Mouse (Mus musculus) kidney, adult 2 months (tissue): Measurements from ENCODE around the gene Slc39a11. TPM values are rescaled to one million over a fixed set of nuclear protein-coding genes. Genes with fewer than 3 reads are reported as not detected.

Experiments
- DNase-seq: peaks from one replicate; pipeline ENCODE4 v3.0.0; 2021
- H3K27ac ChIP-seq: fragments of 200-500 bp; 2 replicates; pipeline ENCODE4 v1.5.1; 2012; ENCODE audit warnings: low read depth, low read length, control low read depth, inconsistent platforms; ENCODE audit not compliant: insufficient read depth
- H3K27me3 ChIP-seq: fragments of 200-500 bp; replicated peaks from 2 replicates; pipeline ENCODE4 v1.6.1; 2012; ENCODE audit warnings: mild to moderate bottlenecking, moderate library complexity, low read length, inconsistent platforms; ENCODE audit not compliant: control insufficient read depth, insufficient read depth
- H3K36me3 ChIP-seq: fragments of 200-500 bp; 2 replicates; pipeline ENCODE4 v1.6.1; 2012; ENCODE audit warnings: mild to moderate bottlenecking, moderate library complexity, low read length, inconsistent platforms; ENCODE audit not compliant: control insufficient read depth, insufficient read depth
- H3K4me1 ChIP-seq: fragments of 200-500 bp; 2 replicates; pipeline ENCODE4 v1.6.1; 2011; ENCODE audit warnings: low read length; ENCODE audit not compliant: control insufficient read depth, insufficient read depth
- H3K4me3 ChIP-seq: fragments of 200-500 bp; 2 replicates; pipeline ENCODE4 v1.5.1; 2011; ENCODE audit warnings: mild to moderate bottlenecking, low read depth, low read length, control low read depth; ENCODE audit not compliant: insufficient read depth
- CTCF ChIP-seq: fragments of 200-500 bp; conservative IDR thresholded peaks from 2 replicates; pipeline ENCODE4 v1.5.1; 2011; ENCODE audit warnings: low read depth, mild to moderate bottlenecking, control low read depth, low read length, moderate library complexity, mixed read lengths; ENCODE audit not compliant: insufficient read depth, insufficient read length
- POLR2A ChIP-seq: fragments of 200-500 bp; IDR thresholded peaks from one replicate; pipeline ENCODE4 v1.6.1; 2011; ENCODE audit warnings: low read depth, low read length, control low read depth
- WGBS: fragments of 180-500 bp; shearing (Covaris S2); methylation state at CpG from one replicate; pipeline ENCODE4 v1.1.7; 2018; 5-methylcytosine and 5-hydroxymethylcytosine counted together
- polyA plus RNA-seq: library from polyadenylated mRNA; depleted of rRNA; stranded (reverse); fragments of >200 nt; gene quantifications from 2 replicates; pipeline ENCODE4 v1.2.3, GENCODE M21; 2012

Slc39a11 gene
- polyA plus RNA-seq, 1 experiment: 24.5 TPM

DNA sequence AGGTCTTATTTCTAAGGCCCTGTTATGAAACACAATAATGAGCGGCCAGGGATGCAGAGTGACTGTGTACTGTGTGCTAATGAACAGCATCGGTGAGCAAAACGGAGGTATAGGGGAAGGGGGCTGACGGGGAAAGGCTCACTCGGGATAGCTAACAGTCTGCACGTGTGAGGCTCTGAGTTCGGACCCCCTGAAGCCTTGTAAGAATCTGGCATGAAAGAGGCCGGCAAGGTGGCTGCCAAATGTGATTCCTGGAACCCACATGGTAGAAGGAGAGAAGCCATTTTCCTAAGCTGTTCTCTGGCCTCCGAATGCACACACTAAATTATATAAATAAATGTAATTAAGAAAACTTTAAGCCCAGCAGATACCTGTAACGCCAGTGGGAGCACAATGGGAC is 276.0 kb downstream of the Slc39a11 start:
- TF ChIP-seq CTCF (no peak), POLR2A (no peak)
- Histone ChIP-seq H3K4me1 (no peaks in the 10 kb centered on the region), H3K36me3 (no peaks in the 10 kb centered on the region), H3K4me3 (no peak overlapping the region), H3K27me3 (no peaks in the 10 kb centered on the region), H3K27ac (no peak overlapping the region)
- DNase-seq: no peak
- 96% methylated on average over 10 of the region's 10 CpGs for WGBS

DNA sequence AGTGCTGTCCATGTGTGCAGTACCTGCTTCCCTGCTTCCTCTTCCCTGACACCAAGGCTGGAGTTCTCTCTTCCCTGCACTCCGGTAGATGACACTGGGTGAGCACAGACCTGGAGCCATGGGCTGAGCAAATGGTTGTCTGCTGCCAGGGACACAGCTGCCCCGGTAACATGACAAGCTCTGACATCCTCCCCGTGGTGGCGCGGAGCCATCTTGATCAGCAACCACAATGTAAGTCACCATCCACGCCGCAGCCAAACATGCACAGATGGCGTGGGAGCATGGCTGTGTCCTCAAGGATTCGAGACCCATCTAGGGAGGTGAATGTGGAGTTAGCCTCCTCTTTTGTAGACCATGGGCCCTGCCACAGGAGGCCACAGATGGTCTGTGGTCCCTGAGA is 276.5 kb downstream of the Slc39a11 start:
- 97% methylated on average over 9 of the region's 9 CpGs for WGBS
- Histone ChIP-seq H3K4me3 (no peak overlapping the region), H3K27ac (no peak overlapping the region), H3K27me3 (no peaks in the 10 kb centered on the region), H3K4me1 (no peaks in the 10 kb centered on the region), H3K36me3 (no peaks in the 10 kb centered on the region)
- no peak for TF ChIP-seq POLR2A
- no peak for TF ChIP-seq CTCF
- no peak for DNase-seq

DNA sequence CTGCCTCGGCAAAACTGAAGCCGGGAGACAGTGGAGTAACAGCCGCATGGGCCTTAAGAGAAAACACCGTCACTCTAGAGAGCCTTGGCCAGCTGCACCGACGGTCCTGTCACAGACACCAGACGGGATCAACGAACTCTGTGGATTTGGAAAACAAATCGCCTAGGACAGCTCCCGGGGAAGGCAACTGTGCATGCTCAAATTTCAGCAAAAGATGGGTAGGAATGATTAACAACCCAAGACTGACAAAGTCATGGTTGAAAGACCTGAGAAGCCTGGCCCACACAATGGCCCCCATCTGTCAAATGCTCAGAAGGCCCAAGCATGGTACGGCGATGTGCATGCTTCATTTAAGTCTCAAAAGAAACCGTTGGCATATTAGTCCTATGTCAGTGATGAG is 281.8 kb downstream of the Slc39a11 start:
- Histone ChIP-seq H3K4me3 (no peak overlapping the region), H3K36me3 (no peaks in the 10 kb centered on the region), H3K27me3 (no peaks in the 10 kb centered on the region), H3K4me1 (no peaks in the 10 kb centered on the region), H3K27ac (no peak overlapping the region)
- no peak for TF ChIP-seq POLR2A
- TF ChIP-seq CTCF: no peak
- DNase-seq: peak; percentile 7
- 58% methylated on average over 13 of the region's 13 CpGs for WGBS

DNA sequence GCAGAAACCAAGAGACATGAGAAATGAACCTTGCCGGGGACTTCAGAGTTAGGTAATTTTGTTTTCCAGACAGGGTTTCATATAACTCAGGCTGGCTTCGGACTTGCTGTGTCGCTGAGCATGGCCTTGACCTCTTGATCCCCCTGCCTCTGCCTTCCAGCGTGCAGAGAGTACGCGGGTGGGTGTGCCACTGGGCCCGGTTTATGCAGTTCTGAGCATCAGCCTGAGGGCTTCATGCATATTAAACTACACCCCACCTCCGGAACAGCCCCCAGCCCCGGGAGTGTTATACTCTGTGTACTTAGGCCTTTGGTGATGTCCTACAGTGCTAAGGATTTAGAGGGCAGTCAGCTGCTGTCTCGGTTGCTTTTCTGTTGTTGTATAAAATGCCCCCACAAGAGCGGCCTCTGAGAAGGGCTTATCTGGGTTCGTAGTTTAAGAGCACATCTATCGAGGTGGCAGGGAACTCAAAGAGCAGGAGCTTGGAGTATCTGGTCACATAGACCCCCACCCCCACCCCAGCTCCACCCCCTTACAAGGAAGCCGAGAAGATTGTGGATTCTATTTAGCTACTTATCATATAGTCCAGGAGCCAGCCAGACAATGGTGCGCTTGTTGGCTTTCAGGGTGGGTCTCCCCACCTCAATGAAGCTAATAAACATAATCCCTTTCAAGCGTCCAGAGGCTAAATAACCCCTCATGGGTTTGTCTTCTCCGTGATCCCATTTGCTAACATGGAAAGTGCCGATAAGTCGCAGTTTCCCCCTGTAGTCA is 283.4 kb downstream of the Slc39a11 start:
- H3K4me1 ChIP-seq: no peaks in the 10 kb centered on the region
- no peak for DNase-seq
- H3K36me3 ChIP-seq: no peaks in the 10 kb centered on the region
- no peak overlapping the region for H3K27ac ChIP-seq
- no peak overlapping the region for H3K4me3 ChIP-seq
- no peaks in the 10 kb centered on the region for H3K27me3 ChIP-seq
- TF ChIP-seq POLR2A: no peak
- no peak for TF ChIP-seq CTCF
- 74% methylated on average over 19 of the region's 19 CpGs for WGBS

DNA sequence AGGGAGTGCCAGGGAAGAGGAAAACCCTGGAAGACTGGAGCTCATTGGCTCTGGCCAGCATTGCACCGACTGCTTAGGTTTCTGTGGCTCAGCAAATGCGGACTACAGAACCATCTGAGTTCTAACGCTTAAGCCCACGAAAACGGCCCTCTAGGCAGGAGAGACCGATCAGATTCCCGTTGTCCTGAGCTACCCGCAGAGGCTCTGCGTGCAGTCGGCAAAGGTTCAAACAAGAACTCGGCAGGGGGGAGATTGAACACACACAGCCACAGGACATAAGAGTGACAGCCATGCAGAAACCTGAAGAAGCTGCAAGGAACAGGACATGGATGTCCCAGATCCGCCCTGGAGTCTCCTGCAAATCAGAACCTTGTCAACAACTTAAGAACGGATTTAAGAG is 286.1 kb downstream of the Slc39a11 start:
- H3K4me1 ChIP-seq: no peaks in the 10 kb centered on the region
- H3K4me3 ChIP-seq: no peak overlapping the region
- no peaks in the 10 kb centered on the region for H3K36me3 ChIP-seq
- DNase-seq: no peak
- WGBS: 74% methylated on average over 13 of the region's 13 CpGs
- H3K27ac ChIP-seq: no peak overlapping the region
- TF ChIP-seq POLR2A (no peak), CTCF (no peak)
- no peaks in the 10 kb centered on the region for H3K27me3 ChIP-seq

DNA sequence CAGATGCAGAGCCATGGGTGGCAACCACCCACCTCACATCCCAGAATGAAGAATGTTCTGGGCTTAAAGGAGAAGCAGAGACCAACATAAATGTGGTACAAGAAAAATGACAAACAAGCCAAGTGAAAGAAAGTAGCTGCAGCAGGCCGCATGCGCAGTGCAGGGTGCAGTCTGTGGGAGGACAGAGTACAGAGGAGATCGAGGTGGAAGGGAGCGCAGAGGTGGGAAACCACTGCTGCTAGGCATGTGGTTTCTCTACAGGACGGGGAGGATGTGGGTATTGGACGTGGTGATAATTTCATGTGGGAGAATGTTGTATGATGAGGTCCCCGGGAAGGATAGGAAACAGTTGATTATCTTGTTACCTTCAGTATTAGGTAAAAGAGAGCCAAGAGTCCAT is 287.3 kb downstream of the Slc39a11 start:
- no peak for DNase-seq
- Histone ChIP-seq H3K4me1 (no peaks in the 10 kb centered on the region), H3K27me3 (no peaks in the 10 kb centered on the region), H3K27ac (no peak overlapping the region), H3K36me3 (no peaks in the 10 kb centered on the region), H3K4me3 (no peak overlapping the region)
- TF ChIP-seq POLR2A (no peak), CTCF (no peak)
- WGBS: 87% methylated on average over 7 of the region's 7 CpGs

DNA sequence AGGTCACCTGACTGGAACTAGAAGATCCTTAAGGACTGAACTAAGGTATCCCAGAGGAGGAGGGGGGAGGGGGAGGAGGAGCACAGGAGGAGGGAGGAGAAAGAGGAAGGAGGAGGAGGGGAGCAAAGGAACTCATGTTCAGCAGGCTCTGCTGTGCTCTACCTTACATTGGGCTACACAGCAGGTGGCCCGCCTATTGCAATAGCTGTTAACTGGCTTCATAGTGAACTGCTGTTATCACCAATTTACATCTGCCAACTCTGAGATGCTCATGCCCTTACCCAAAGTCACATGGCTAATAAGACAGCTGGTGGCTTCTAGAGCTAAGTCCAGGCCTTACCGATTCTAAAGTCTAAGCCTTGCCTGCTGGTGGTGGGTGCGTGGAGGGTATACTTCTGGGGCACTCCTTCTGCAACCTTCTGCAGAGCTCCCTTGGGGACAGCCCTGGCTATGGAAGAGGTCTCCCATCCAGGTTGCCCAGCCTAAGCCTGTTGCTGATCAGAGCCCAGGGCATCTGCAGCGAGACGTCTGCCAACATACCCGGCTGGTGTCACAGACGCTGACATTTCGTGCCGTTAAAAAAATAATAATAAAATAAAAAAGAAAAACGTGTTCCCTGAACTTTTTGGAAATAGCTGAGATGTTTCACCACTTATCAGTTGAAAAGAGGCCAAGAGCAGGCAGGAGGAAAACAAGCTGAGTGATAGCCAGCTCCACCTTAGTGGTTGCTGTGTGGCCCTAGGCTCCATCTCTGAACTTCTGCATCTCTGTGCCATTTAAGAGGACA is 289.6 kb downstream of the Slc39a11 start:
- 90% methylated on average over 10 of the region's 10 CpGs for WGBS
- TF ChIP-seq CTCF (no peak), POLR2A (no peak)

More for the DNA sequence above, 289.6 kb downstream of the Slc39a11 start:
- H3K4me3 ChIP-seq: no peak overlapping the region
- no peak overlapping the region for H3K27ac ChIP-seq
- no peak for DNase-seq
- H3K27me3 ChIP-seq: no peaks in the 10 kb centered on the region
- no peaks in the 10 kb centered on the region for H3K4me1 ChIP-seq
- no peaks in the 10 kb centered on the region for H3K36me3 ChIP-seq
